Mouse (Mus musculus) G1E (cell line): ENCODE results near the gene Htr3b.
"Not testable (repeated sequence)": the region's sequence is repeated elsewhere in the genome, so short reads cannot be mapped to it uniquely, and the experiment has no call there.

Experiments
- CTCF ChIP-seq: IDR thresholded peaks from 2 replicates; pipeline ENCODE4 v1.5.1; 2012; ENCODE audit warnings: low read depth, low read length, inconsistent platforms, mixed read lengths
- POLR2AphosphoS5 ChIP-seq: IDR thresholded peaks from 2 replicates; pipeline ENCODE4 v1.6.1; 2012; ENCODE audit warnings: low read depth, low read length, inconsistent platforms; ENCODE audit not compliant: insufficient replicate concordance
- TAL1 ChIP-seq: conservative IDR thresholded peaks from 2 replicates; pipeline ENCODE4 v1.6.1; 2012; ENCODE audit warnings: low read depth, low read length, inconsistent platforms, mixed read lengths

GRCm38 (mm10) chr9:48983801-48984200 is 19.0 kb upstream of the Htr3b start:
- TF ChIP-seq TAL1, CTCF, POLR2AphosphoS5: not testable (repeated sequence)
